Mouse (Mus musculus) adrenal gland, postnatal 4 days (tissue): ENCODE measurements around the gene Aldh1a1. TPM values are rescaled to one million over a fixed set of nuclear protein-coding genes. Genes with fewer than 3 reads are reported as not detected.

ENCODE experiments used
- DNase-seq, 2 experiments: peaks; one replicate each; pipeline ENCODE4 v3.0.0; 2021 to 2022; ENCODE audit warnings: low spot score in 2 of 2, mixed read lengths in 2 of 2
- total RNA-seq, 2 experiments: library from RNA; stranded (reverse); gene quantifications; 2 replicates each; pipeline ENCODE4 v1.2.3; 2021

Gene Aldh1a1
- total RNA-seq, 2 experiments from 2014 or later, result 32.5 to 35.6 TPM

- DNase-seq, result no peak
Measured at GRCm38 (mm10) chr19:20650008-20650407, 157.5 kb downstream of the Aldh1a1 start.

- DNase-seq, result no peak
Measured at GRCm38 (mm10) chr19:20653082-20653676, 160.7 kb downstream of the Aldh1a1 start.

- DNase-seq, result no peak
Measured at GRCm38 (mm10) chr19:20654141-20654873, 161.8 kb downstream of the Aldh1a1 start.

- DNase-seq, result no peak
Measured at GRCm38 (mm10) chr19:20677697-20678355, 185.3 kb downstream of the Aldh1a1 start.

Other genes with a start within 250 kb of the Aldh1a1 start
- gene Anxa1, start 101.8 kb upstream of the Aldh1a1 start, total RNA-seq, result 10 to 100 TPM; 23.7 to 33.0 TPM
- 1 to 10 TPM; 2.4 to 4.6 TPM for gene Aldh1a7, start 234.8 kb downstream of the Aldh1a1 start, total RNA-seq